Mouse (Mus musculus): ENCODE data around the gene Tnrc6c.

DNA sequence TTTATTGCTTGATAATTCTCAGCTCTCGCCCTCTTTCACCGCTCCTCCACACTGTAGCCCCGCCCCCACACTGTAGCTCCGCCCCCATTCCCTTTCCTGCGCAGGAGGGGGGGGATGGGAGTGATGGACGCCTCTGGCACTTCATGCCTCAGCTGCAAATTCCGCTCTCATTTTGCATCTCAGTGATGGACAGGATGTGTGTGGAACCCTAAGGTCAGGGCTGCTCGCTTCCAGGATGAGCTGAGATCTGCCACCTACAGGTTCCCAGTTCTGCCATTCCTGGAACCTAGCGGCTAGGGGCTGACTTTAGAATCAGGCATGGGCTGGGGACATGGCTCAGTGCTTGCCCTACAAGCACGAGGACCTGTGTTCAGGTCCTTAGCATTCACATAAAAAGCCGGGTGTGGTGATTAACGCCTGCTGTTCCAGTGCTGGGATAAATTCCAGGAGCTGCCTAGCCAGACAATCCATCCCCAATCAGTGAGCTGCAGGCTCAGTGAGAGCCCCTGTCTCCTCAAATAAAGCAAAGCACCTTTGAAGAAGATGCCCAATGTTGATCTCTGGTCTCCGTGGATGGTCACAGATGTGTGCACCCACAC is 47.4 kb upstream of the Tnrc6c start:
- TF ChIP-seq POLR2A (IDR thresholded peaks at IDR 0.05; ENCODE audit: insufficient read depth, low read depth, low read length): no peak
- peak; percentile 11; the same call in 1 of the 2 replicates for TF ChIP-seq CTCF (IDR thresholded peaks at IDR 0.05)

Measured in heart, adult 2 months (tissue).